Mouse (Mus musculus): ENCODE measurements around the gene Phkg1. TPM values are rescaled to one million over a fixed set of nuclear protein-coding genes. Genes with fewer than 3 reads are reported as not detected.
"Not testable (repeated sequence)": the region's sequence is repeated elsewhere in the genome, so short reads cannot be mapped to it uniquely, and the experiment has no call there.

Phkg1 gene
- polyA plus RNA-seq, 1 experiment from 2014 or later, result 0.09 TPM

- Histone ChIP-seq H3K36me3 (no peaks in the 10 kb centered on the region), H3K4me1 (no peaks in the 10 kb centered on the region), H3K9me3 (no peaks in the 10 kb centered on the region), H3K27ac (no peak within 1 kb of the TSS), H3K9ac (peak within 1 kb of the TSS; percentile 42), H3K4me3 (replicated peaks) (peak within 1 kb of the TSS; percentile 64), H3K27me3 (replicated peaks) (no peaks in the 10 kb centered on the region), H3K4me2 (peak within 1 kb of the TSS; percentile 90)
- 2% methylated on average over 44 of the region's 44 CpGs for WGBS
- peak; percentile 100 for ATAC-seq (ENCODE audit: insufficient read depth, low FRiP score, low read depth)
Observed at GRCm38 (mm10) chr5:129895198-129896088, 2.9 kb downstream of the Phkg1 start, which contains the start of gene Zbed5. Zbed5 (plus strand) TSS chr5:129895723.

DNA sequence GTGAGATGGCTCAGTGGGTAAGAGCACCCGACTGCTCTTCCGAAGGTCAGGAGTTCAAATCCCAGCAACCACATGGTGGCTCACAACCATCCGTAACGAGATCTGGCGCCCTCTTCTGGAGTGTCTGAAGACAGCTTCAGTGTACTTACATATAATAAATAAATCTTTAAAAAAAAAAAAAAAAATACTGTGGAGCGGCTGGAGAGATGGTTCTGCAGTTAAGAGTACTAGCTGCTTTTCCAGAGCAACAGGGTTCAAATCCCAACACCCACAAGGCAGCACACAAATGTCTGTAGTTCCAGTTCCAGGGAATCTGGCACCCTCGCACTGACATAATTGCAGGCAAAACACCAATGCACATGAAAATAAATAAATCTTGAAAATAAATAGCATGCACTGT, 8.0 kb downstream of the Phkg1 start:
- H3K4me2 ChIP-seq; H3K27me3 ChIP-seq (replicated peaks); H3K9me3 ChIP-seq; H3K27ac ChIP-seq; H3K9ac ChIP-seq; ATAC-seq (ENCODE audit: insufficient read depth, low FRiP score, low read depth); H3K4me1 ChIP-seq; H3K4me3 ChIP-seq (replicated peaks); H3K36me3 ChIP-seq: not testable (repeated sequence)
- 83% methylated on average over 6 of the region's 7 CpGs for WGBS

DNA sequence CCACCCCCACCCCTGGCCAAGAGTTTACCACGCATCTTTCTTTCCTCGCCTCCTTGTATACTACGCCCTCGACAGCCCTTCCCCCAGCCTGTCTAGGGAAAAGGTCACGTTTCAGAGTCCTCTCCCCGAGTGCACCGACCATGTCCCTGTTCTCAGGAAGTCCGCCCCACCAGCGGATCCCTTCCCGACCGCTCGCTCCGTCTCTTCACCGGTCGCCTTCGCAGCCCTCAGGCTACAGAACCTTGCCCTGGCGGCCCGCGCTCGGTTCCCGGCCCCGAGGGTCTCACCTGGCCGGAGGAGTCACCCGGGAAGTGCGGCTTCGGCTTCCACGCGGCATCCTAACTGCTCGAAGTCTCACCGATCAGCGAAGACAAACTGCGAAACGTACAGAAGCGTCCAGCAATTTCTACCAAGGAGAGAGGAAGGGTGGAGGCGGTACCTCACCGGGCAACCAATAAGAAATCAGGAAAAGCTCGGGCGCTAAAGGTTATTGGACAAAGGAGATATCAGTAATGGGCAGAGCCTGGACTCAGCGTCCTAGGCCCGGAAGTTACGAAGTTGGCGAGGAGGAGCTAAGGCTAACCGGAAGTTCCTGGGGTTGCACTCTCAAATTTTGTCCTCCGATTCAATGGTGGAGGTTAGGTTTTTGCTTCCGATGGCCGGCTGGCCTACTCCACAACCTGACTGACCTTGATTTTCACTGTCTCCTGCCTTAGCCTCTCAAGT, 11.3 kb downstream of the Phkg1 start, which contains the start of gene Chchd2:
Gene Chchd2 (minus strand): TSS at position 560 of the 726 bp plus-strand sequence.
- Histone ChIP-seq H3K36me3 (peaks cover 10% of the 10 kb centered on the region; the same call in 1 of the 2 replicates), H3K9ac (peak within 1 kb of the TSS; percentile 71), H3K27ac (peak within 1 kb of the TSS; percentile 97), H3K4me1 (0 out of 2 replicates have a peak, but pooled peaks cover 7% of the 10 kb centered on the region), H3K4me3 (replicated peaks) (peak within 1 kb of the TSS; percentile 86), H3K27me3 (replicated peaks) (no peaks in the 10 kb centered on the region), H3K4me2 (peak within 1 kb of the TSS; percentile 65), H3K9me3 (no peaks in the 10 kb centered on the region)
- ATAC-seq (ENCODE audit: insufficient read depth, low FRiP score, low read depth), result peak; percentile 100
- WGBS, result under 1% methylated on average over 46 of the region's 46 CpGs

GRCm38 (mm10) chr5:129886271-129886670, 12.1 kb downstream of the Phkg1 start:
- 0 out of 2 replicates have a peak, but pooled peaks cover 7% of the 10 kb centered on the region for H3K4me1 ChIP-seq
- 28% methylated on average over 10 of the region's 10 CpGs for WGBS
- H3K4me3 ChIP-seq (replicated peaks), result peak overlapping the region; percentile 86
- H3K4me2 ChIP-seq, result peak overlapping the region; percentile 65
- H3K27ac ChIP-seq, result peak overlapping the region; percentile 97; the same call in 1 of the 2 replicates
- H3K36me3 ChIP-seq, result peaks cover 16% of the 10 kb centered on the region
- no peaks in the 10 kb centered on the region for H3K9me3 ChIP-seq
- no peaks in the 10 kb centered on the region for H3K27me3 ChIP-seq (replicated peaks)
- H3K9ac ChIP-seq, result peak overlapping the region; percentile 71; the same call in 1 of the 2 replicates
- ATAC-seq (ENCODE audit: insufficient read depth, low FRiP score, low read depth), result no peak

- WGBS, result 76% methylated on average over 3 of the region's 3 CpGs
- no peak overlapping the region for H3K9ac ChIP-seq
- no peak for ATAC-seq (ENCODE audit: insufficient read depth, low FRiP score, low read depth)
- no peak overlapping the region for H3K4me2 ChIP-seq
- H3K36me3 ChIP-seq, result peaks cover 24% of the 10 kb centered on the region
- H3K9me3 ChIP-seq, result no peaks in the 10 kb centered on the region
- no peaks in the 10 kb centered on the region for H3K4me1 ChIP-seq
- no peaks in the 10 kb centered on the region for H3K27me3 ChIP-seq (replicated peaks)
- H3K4me3 ChIP-seq (replicated peaks), result no peak overlapping the region
- H3K27ac ChIP-seq, result no peak overlapping the region
Observed at GRCm38 (mm10) chr5:129879888-129880287, 18.5 kb downstream of the Phkg1 start.

- H3K4me2 ChIP-seq, result no peak overlapping the region
- H3K9me3 ChIP-seq, result no peaks in the 10 kb centered on the region
- no peaks in the 10 kb centered on the region for H3K27me3 ChIP-seq (replicated peaks)
- peaks cover 20% of the 10 kb centered on the region for H3K36me3 ChIP-seq
- WGBS, result 49% methylated on average over 2 of the region's 2 CpGs
- H3K4me1 ChIP-seq, result no peaks in the 10 kb centered on the region
- no peak overlapping the region for H3K27ac ChIP-seq
- H3K4me3 ChIP-seq (replicated peaks), result no peak overlapping the region
- no peak overlapping the region for H3K9ac ChIP-seq
- ATAC-seq (ENCODE audit: insufficient read depth, low FRiP score, low read depth), result 0 out of 2 replicates have a peak, but pooled peaks have one; percentile 31
Observed at GRCm38 (mm10) chr5:129878946-129879345, 19.4 kb downstream of the Phkg1 start.

DNA sequence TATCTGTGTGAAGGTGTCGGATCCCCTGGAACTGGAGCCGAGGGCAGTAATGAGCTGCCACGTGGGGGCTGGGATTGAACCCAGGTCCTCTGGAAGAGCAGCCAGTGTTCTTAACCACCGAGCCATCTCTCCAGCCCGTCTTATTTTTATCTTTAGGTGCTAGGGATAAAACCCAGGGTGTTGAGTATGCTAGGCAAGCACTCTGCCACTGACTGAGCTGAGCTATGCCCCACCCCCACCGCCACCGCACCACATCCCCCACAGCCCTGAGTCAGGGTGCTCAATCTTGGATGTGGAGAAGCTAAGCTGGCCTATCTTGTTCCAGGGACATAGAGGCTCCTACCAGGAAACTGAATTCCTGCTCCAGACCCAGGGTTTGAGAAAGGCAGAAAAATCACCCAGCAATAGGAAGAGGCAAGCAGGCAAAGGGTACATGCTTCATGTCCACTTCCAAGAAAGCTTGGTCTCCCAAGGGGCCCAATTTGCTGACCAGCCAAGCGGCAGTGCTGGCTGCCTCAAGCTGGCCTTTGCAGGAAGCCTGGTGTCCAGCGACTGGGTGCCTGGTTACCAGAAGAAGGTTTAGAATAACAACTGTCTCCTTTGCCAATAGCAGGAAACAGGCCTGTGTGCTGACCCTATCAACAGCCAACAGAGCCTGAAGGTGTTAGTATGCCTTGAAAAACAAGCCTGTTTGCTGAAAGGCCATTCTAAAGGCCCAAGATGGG, 20.5 kb downstream of the Phkg1 start:
- Histone ChIP-seq H3K27me3 (replicated peaks) (no peaks in the 10 kb centered on the region), H3K4me3 (replicated peaks) (no peak overlapping the region), H3K36me3 (peaks cover 14% of the 10 kb centered on the region), H3K9ac (no peak overlapping the region), H3K4me1 (no peaks in the 10 kb centered on the region), H3K9me3 (no peaks in the 10 kb centered on the region), H3K27ac (no peak overlapping the region), H3K4me2 (no peak overlapping the region)
- ATAC-seq (ENCODE audit: insufficient read depth, low FRiP score, low read depth), result no peak
- 66% methylated on average over 9 of the region's 9 CpGs for WGBS

GRCm38 (mm10) chr5:129875098-129875497, 23.3 kb downstream of the Phkg1 start:
- Histone ChIP-seq H3K9ac (no peak overlapping the region), H3K4me3 (replicated peaks) (no peak overlapping the region), H3K9me3 (no peaks in the 10 kb centered on the region), H3K27me3 (replicated peaks) (no peaks in the 10 kb centered on the region), H3K36me3 (no peaks in the 10 kb centered on the region), H3K4me2 (no peak overlapping the region), H3K4me1 (no peaks in the 10 kb centered on the region), H3K27ac (no peak overlapping the region)
- WGBS, result 74% methylated on average over 11 of the region's 11 CpGs
- ATAC-seq (ENCODE audit: insufficient read depth, low FRiP score, low read depth), result no peak

GRCm38 (mm10) chr5:129873942-129874341, 24.4 kb downstream of the Phkg1 start:
- no peak for ATAC-seq (ENCODE audit: insufficient read depth, low FRiP score, low read depth)
- H3K36me3 ChIP-seq, result no peaks in the 10 kb centered on the region
- H3K4me3 ChIP-seq (replicated peaks), result no peak overlapping the region
- H3K4me1 ChIP-seq, result no peaks in the 10 kb centered on the region
- no peak overlapping the region for H3K27ac ChIP-seq
- H3K4me2 ChIP-seq, result no peak overlapping the region
- no peaks in the 10 kb centered on the region for H3K9me3 ChIP-seq
- 81% methylated on average over 12 of the region's 12 CpGs for WGBS
- no peaks in the 10 kb centered on the region for H3K27me3 ChIP-seq (replicated peaks)
- H3K9ac ChIP-seq, result no peak overlapping the region

- no peak overlapping the region for H3K4me2 ChIP-seq
Observed at GRCm38 (mm10) chr5:129871238-129871637, 27.1 kb downstream of the Phkg1 start.

GRCm38 (mm10) chr5:129869238-129869995, 28.9 kb downstream of the Phkg1 start:
- ATAC-seq (ENCODE audit: insufficient read depth, low FRiP score, low read depth), result no peak
- H3K36me3 ChIP-seq, result no peaks in the 10 kb centered on the region
- 85% methylated on average over 19 of the region's 19 CpGs for WGBS
- H3K4me1 ChIP-seq, result no peaks in the 10 kb centered on the region
- no peak overlapping the region for H3K4me3 ChIP-seq (replicated peaks)
- H3K27me3 ChIP-seq (replicated peaks), result no peaks in the 10 kb centered on the region
- no peak overlapping the region for H3K9ac ChIP-seq
- H3K4me2 ChIP-seq, result no peak overlapping the region
- H3K27ac ChIP-seq, result no peak overlapping the region
- H3K9me3 ChIP-seq, result no peaks in the 10 kb centered on the region

More at GRCm38 (mm10) chr5:129871238-129871637, 27.1 kb downstream of the Phkg1 start:
- Histone ChIP-seq H3K9me3 (no peaks in the 10 kb centered on the region), H3K27me3 (replicated peaks) (no peaks in the 10 kb centered on the region), H3K36me3 (no peaks in the 10 kb centered on the region), H3K9ac (no peak overlapping the region), H3K27ac (no peak overlapping the region), H3K4me1 (no peaks in the 10 kb centered on the region), H3K4me3 (replicated peaks) (no peak overlapping the region)
- WGBS, result 76% methylated on average over 2 of the region's 2 CpGs
- ATAC-seq (ENCODE audit: insufficient read depth, low FRiP score, low read depth), result no peak

Data from stomach, embryonic 15.5 days (tissue).